Mouse (Mus musculus) forebrain, embryonic 12.5 days (tissue): ENCODE results near the gene Qser1. TPM values are rescaled to one million over a fixed set of nuclear protein-coding genes. Genes with fewer than 3 reads are reported as not detected.
"Not testable (repeated sequence)": the region's sequence is repeated elsewhere in the genome, so short reads cannot be mapped to it uniquely, and the experiment has no call there.

Source experiments
- ATAC-seq: fragments of 200-750 bp; cut with Nextera tagmentation; 2 replicates; pipeline ENCODE4 v1.8.0; 2017; ENCODE audit warnings: moderate TSS enrichment; ENCODE audit not compliant: low FRiP score
- H3K27ac ChIP-seq: fragments of 300-500 bp; sonication (generic); 2 replicates; pipeline ENCODE4 v1.5.1; 2016; ENCODE audit warnings: mild to moderate bottlenecking
- H3K27me3 ChIP-seq: fragments of 300-500 bp; sonication (generic); 2 replicates; pipeline ENCODE4 v1.6.1; 2016; ENCODE audit warnings: mild to moderate bottlenecking
- H3K36me3 ChIP-seq: fragments of 300-500 bp; sonication (generic); replicated peaks from 2 replicates; pipeline ENCODE4 v1.6.1; 2016; ENCODE audit warnings: mild to moderate bottlenecking
- H3K4me1 ChIP-seq: fragments of 300-500 bp; sonication (generic); 2 replicates; pipeline ENCODE4 v1.6.1; 2016
- H3K4me2 ChIP-seq: fragments of 300-500 bp; sonication (generic); 2 replicates; pipeline ENCODE4 v1.6.1; 2016; ENCODE audit warnings: mild to moderate bottlenecking, moderate library complexity
- H3K4me3 ChIP-seq: fragments of 300-500 bp; sonication (generic); replicated peaks from 2 replicates; pipeline ENCODE4 v1.5.1; 2016; ENCODE audit warnings: mild to moderate bottlenecking
- H3K9ac ChIP-seq: fragments of 300-500 bp; sonication (generic); 2 replicates; pipeline ENCODE4 v1.6.1; 2016; ENCODE audit warnings: mild to moderate bottlenecking
- H3K9me3 ChIP-seq: fragments of 300-500 bp; sonication (generic); 2 replicates; pipeline ENCODE4 v1.6.1; 2016
- WGBS: fragments of 180-500 bp; shearing (Covaris S2); methylation state at CpG from one replicate; pipeline ENCODE4 v1.1.7; 2016; 5-methylcytosine and 5-hydroxymethylcytosine counted together
- polyA plus RNA-seq: library from polyadenylated mRNA; unstranded; fragments of >200 nt; fragmentation: Nextera tagmentation; extraction: Ambion mirVana; gene quantifications from 2 replicates; pipeline ENCODE4 v1.2.1, GENCODE M21; 2016

Qser1 gene
- polyA plus RNA-seq, 1 experiment from 2014 or later = 15.6 TPM

- Histone ChIP-seq H3K27me3 (peaks cover 27% of the 10 kb centered on the region), H3K9ac (no peak overlapping the region), H3K4me2 (peak overlapping the region; percentile 98), H3K27ac (no peak overlapping the region), H3K9me3 (no peaks in the 10 kb centered on the region), H3K36me3 (no peaks in the 10 kb centered on the region), H3K4me1 (peaks cover 12% of the 10 kb centered on the region), H3K4me3 (peak overlapping the region; percentile 57)
- WGBS = 29% methylated on average over 16 of the region's 16 CpGs
- no peak for ATAC-seq
Measured at GRCm38 (mm10) chr2:104848235-104849161, 31.9 kb upstream of the Qser1 start.

- H3K36me3 ChIP-seq = no peaks in the 10 kb centered on the region
- ATAC-seq = no peak
- peaks cover 12% of the 10 kb centered on the region for H3K4me1 ChIP-seq
Measured at GRCm38 (mm10) chr2:104847645-104848044, 31.1 kb upstream of the Qser1 start.

GRCm38 (mm10) chr2:104846638-104847414, 30.3 kb upstream of the Qser1 start:
- H3K4me3 ChIP-seq = no peak overlapping the region
- peaks cover 12% of the 10 kb centered on the region for H3K4me1 ChIP-seq
- no peak for ATAC-seq
- H3K27ac ChIP-seq = no peak overlapping the region
- no peaks in the 10 kb centered on the region for H3K36me3 ChIP-seq
- H3K9ac ChIP-seq = no peak overlapping the region
- WGBS = 52% methylated on average over 4 of the region's 4 CpGs
- H3K9me3 ChIP-seq = no peaks in the 10 kb centered on the region
- peaks cover 27% of the 10 kb centered on the region for H3K27me3 ChIP-seq
- no peak overlapping the region for H3K4me2 ChIP-seq

More at GRCm38 (mm10) chr2:104847645-104848044, 31.1 kb upstream of the Qser1 start:
- H3K4me2 ChIP-seq = no peak overlapping the region
- H3K27ac ChIP-seq = no peak overlapping the region
- H3K4me3 ChIP-seq = no peak overlapping the region
- H3K9me3 ChIP-seq = no peaks in the 10 kb centered on the region
- H3K9ac ChIP-seq = no peak overlapping the region
- H3K27me3 ChIP-seq = peaks cover 27% of the 10 kb centered on the region
- 53% methylated on average over 2 of the region's 2 CpGs for WGBS

GRCm38 (mm10) chr2:104842559-104842958, 26.0 kb upstream of the Qser1 start:
- no peaks in the 10 kb centered on the region for H3K4me1 ChIP-seq
- no peak for ATAC-seq
- H3K9ac ChIP-seq = no peak overlapping the region
- H3K27me3 ChIP-seq = no peaks in the 10 kb centered on the region
- H3K27ac ChIP-seq = no peak overlapping the region
- H3K36me3 ChIP-seq = no peaks in the 10 kb centered on the region
- no peak overlapping the region for H3K4me3 ChIP-seq
- no peaks in the 10 kb centered on the region for H3K9me3 ChIP-seq
- H3K4me2 ChIP-seq = no peak overlapping the region

- Histone ChIP-seq H3K4me1 (no peaks in the 10 kb centered on the region), H3K9ac (no peak overlapping the region), H3K9me3 (no peaks in the 10 kb centered on the region), H3K27me3 (no peaks in the 10 kb centered on the region), H3K36me3 (no peaks in the 10 kb centered on the region), H3K4me3 (no peak overlapping the region), H3K4me2 (no peak overlapping the region), H3K27ac (no peak overlapping the region)
- 86% methylated on average over 7 of the region's 7 CpGs for WGBS
- ATAC-seq = no peak
Measured at GRCm38 (mm10) chr2:104841736-104842135, 25.2 kb upstream of the Qser1 start.

GRCm38 (mm10) chr2:104840974-104841373, 24.4 kb upstream of the Qser1 start:
- ATAC-seq = no peak

GRCm38 (mm10) chr2:104832486-104832885, 15.9 kb upstream of the Qser1 start:
- no peaks in the 10 kb centered on the region for H3K27me3 ChIP-seq
- H3K4me3 ChIP-seq = no peak overlapping the region
- H3K4me2 ChIP-seq = no peak overlapping the region
- H3K4me1 ChIP-seq = no peaks in the 10 kb centered on the region
- 85% methylated on average over 2 of the region's 2 CpGs for WGBS
- H3K27ac ChIP-seq = no peak overlapping the region
- no peak for ATAC-seq
- no peak overlapping the region for H3K9ac ChIP-seq
- H3K9me3 ChIP-seq = no peaks in the 10 kb centered on the region
- no peaks in the 10 kb centered on the region for H3K36me3 ChIP-seq

More at GRCm38 (mm10) chr2:104840974-104841373, 24.4 kb upstream of the Qser1 start:
- Histone ChIP-seq H3K4me2 (no peak overlapping the region), H3K9ac (no peak overlapping the region), H3K36me3 (no peaks in the 10 kb centered on the region), H3K4me3 (no peak overlapping the region), H3K27ac (no peak overlapping the region), H3K27me3 (no peaks in the 10 kb centered on the region), H3K9me3 (no peaks in the 10 kb centered on the region), H3K4me1 (no peaks in the 10 kb centered on the region)

GRCm38 (mm10) chr2:104826191-104826590, 9.6 kb upstream of the Qser1 start:
- Histone ChIP-seq H3K27me3 (no peaks in the 10 kb centered on the region), H3K4me1 (no peaks in the 10 kb centered on the region), H3K9me3 (no peaks in the 10 kb centered on the region), H3K4me2 (no peak overlapping the region), H3K36me3 (no peaks in the 10 kb centered on the region), H3K4me3 (no peak overlapping the region), H3K9ac (no peak overlapping the region), H3K27ac (no peak overlapping the region)
- ATAC-seq = no peak
- 90% methylated on average over 4 of the region's 4 CpGs for WGBS

- H3K36me3 ChIP-seq, ATAC-seq, H3K27ac ChIP-seq, H3K27me3 ChIP-seq, H3K9me3 ChIP-seq, H3K4me3 ChIP-seq, H3K9ac ChIP-seq, H3K4me2 ChIP-seq: not testable (repeated sequence)
- peaks cover 20% of the 10 kb centered on the region for H3K4me1 ChIP-seq
- 90% methylated on average over 3 of the region's 3 CpGs for WGBS
Measured at GRCm38 (mm10) chr2:104818763-104819162, 2.2 kb upstream of the Qser1 start.

GRCm38 (mm10) chr2:104817555-104818330, 1.2 kb upstream of the Qser1 start:
- peak overlapping the region; percentile 99 for H3K9ac ChIP-seq
- no peak for ATAC-seq
- H3K4me1 ChIP-seq = peaks cover 25% of the 10 kb centered on the region
- 2% methylated on average over 15 of the region's 15 CpGs for WGBS
- H3K4me3 ChIP-seq = peak overlapping the region; percentile 98
- H3K9me3 ChIP-seq = no peaks in the 10 kb centered on the region
- peak overlapping the region; percentile 65 for H3K4me2 ChIP-seq
- no peaks in the 10 kb centered on the region for H3K27me3 ChIP-seq
- H3K36me3 ChIP-seq = no peaks in the 10 kb centered on the region
- H3K27ac ChIP-seq = peak overlapping the region; percentile 99

GRCm38 (mm10) chr2:104816866-104817439, 393 bp upstream of the Qser1 start:
- Histone ChIP-seq H3K4me1 (peaks cover 25% of the 10 kb centered on the region), H3K36me3 (no peaks in the 10 kb centered on the region), H3K9me3 (no peaks in the 10 kb centered on the region), H3K4me3 (peak overlapping the region; percentile 98), H3K27me3 (no peaks in the 10 kb centered on the region), H3K27ac (peak overlapping the region; percentile 99), H3K9ac (peak overlapping the region; percentile 99), H3K4me2 (peak overlapping the region; percentile 65)
- peak; percentile 95 for ATAC-seq
- under 1% methylated on average over 34 of the region's 51 CpGs for WGBS
